Mouse (Mus musculus) heart, adult 2 months (tissue): ENCODE results near the gene Ugt2b5.

ENCODE experiments used
- CTCF ChIP-seq: fragments of 200-600 bp; IDR thresholded peaks from 2 replicates; pipeline ENCODE4 v1.8.1; 2022; ENCODE audit warnings: antibody characterized with exemption, mild to moderate bottlenecking, moderate library complexity
- POLR2A ChIP-seq: fragments of 200-500 bp; IDR thresholded peaks from 2 replicates; pipeline ENCODE4 v1.6.1; 2011; ENCODE audit warnings: mild to moderate bottlenecking, low read depth, low read length, control low read depth; ENCODE audit not compliant: insufficient read depth

- TF ChIP-seq POLR2A (no peak), CTCF (no peak)
Observed at GRCm38 (mm10) chr5:87086269-87086668, 53.8 kb downstream of the Ugt2b5 start.
